Comparison of ENCODE assay signal across 8 mouse cellular contexts in genomic region chr12:91589847-91590690, GRCm38 (mm10). TPM values are rescaled to one million over a fixed set of nuclear protein-coding genes. Genes with fewer than 3 reads are reported as not detected.
DNase-seq lines count a peak whose midpoint lies in the region; ATAC-seq and TF ChIP-seq lines count a peak whose summit lies in the region.

Gene Gtf2a1, minus strand, starts transcription at chr12:91590487.

- H3K27me3 ChIP-seq in heart, embryonic 11.5 days (ENCODE audit: control insufficient read depth, insufficient read depth, low read length) = no peaks in the 10 kb centered on the region
- H3K27me3 ChIP-seq in kidney, embryonic 16.5 days (ENCODE audit: insufficient read depth, low read length) = no peaks in the 10 kb centered on the region
- no peaks in the 10 kb centered on the region for H3K27me3 ChIP-seq in liver, adult 2 months (ENCODE audit: control insufficient read depth, insufficient read depth, low read length)
- H3K27me3 ChIP-seq in myocyte (ENCODE audit: control insufficient read depth, insufficient read depth, insufficient read length) = no peaks in the 10 kb centered on the region
- H3K27me3 ChIP-seq in splenic B cell, adult 2 months (ENCODE audit: control insufficient read depth, insufficient read depth, low read length, poor library complexity, severe bottlenecking) = no peaks in the 10 kb centered on the region

- peak within 1 kb of the TSS; percentile 82 for H3K4me2 ChIP-seq in heart, embryonic 11.5 days
- H3K4me2 ChIP-seq in kidney, embryonic 16.5 days (replicated peaks; ENCODE audit: low read depth, low read length) = peak within 1 kb of the TSS; percentile 75
- peak within 1 kb of the TSS; percentile 99 for H3K4me2 ChIP-seq in myocyte (ENCODE audit: low read depth)

- peak within 1 kb of the TSS; percentile 100 for H3K9ac ChIP-seq in heart, embryonic 11.5 days (ENCODE audit: low read depth, low read length)
- peak within 1 kb of the TSS; percentile 100 for H3K9ac ChIP-seq in kidney, embryonic 16.5 days (replicated peaks; ENCODE audit: low read length)
- peak within 1 kb of the TSS; percentile 98 for H3K9ac ChIP-seq in liver, adult 2 months (ENCODE audit: low read depth, low read length)

- H3K36me3 ChIP-seq in heart, embryonic 11.5 days (ENCODE audit: control insufficient read depth, insufficient read depth, low read length) = peaks cover 4% of the 10 kb centered on the region
- peaks cover 8% of the 10 kb centered on the region for H3K36me3 ChIP-seq in kidney, embryonic 16.5 days (ENCODE audit: insufficient read depth, low read length)
- H3K36me3 ChIP-seq in liver, adult 2 months (ENCODE audit: control insufficient read depth, insufficient read depth, low read length) = peaks cover 3% of the 10 kb centered on the region; the same call in 1 of the 2 replicates
- peaks cover 9% of the 10 kb centered on the region for H3K36me3 ChIP-seq in myocyte (ENCODE audit: control insufficient read depth, insufficient read depth)
- H3K36me3 ChIP-seq in splenic B cell, adult 2 months (ENCODE audit: control insufficient read depth, insufficient read depth, low read length, poor library complexity, severe bottlenecking) = no peaks in the 10 kb centered on the region; the same call in 1 of the 2 replicates

- under 1% methylated on average over 60 of the region's 99 CpGs for WGBS in heart, embryonic 11.5 days (ENCODE audit: insufficient replicate concordance)
- under 1% methylated on average over 76 of the region's 99 CpGs for WGBS in kidney, embryonic 16.5 days
- under 1% methylated on average over 77 of the region's 99 CpGs for WGBS in liver, adult 2 months

- peak; percentile 77 for ATAC-seq in erythroblast, adult 5-6 weeks (replicated peaks; ENCODE audit: low FRiP score, poor library complexity, severe bottlenecking)
- ATAC-seq in heart, embryonic 11.5 days (replicated peaks; ENCODE audit: insufficient number of reproducible peaks, low FRiP score, low TSS enrichment) = peak; percentile 87
- peak; percentile 87 for ATAC-seq in kidney, embryonic 16.5 days (ENCODE audit: low FRiP score, low TSS enrichment)

- H3ac ChIP-seq in myocyte (ENCODE audit: control insufficient read depth, insufficient read length) = peak within 1 kb of the TSS; percentile 86

- H3K27ac ChIP-seq in heart, embryonic 11.5 days (ENCODE audit: low read depth, low read length) = peak within 1 kb of the TSS; percentile 100
- H3K27ac ChIP-seq in kidney, embryonic 16.5 days (ENCODE audit: low read length) = peak within 1 kb of the TSS; percentile 99
- H3K27ac ChIP-seq in liver, adult 2 months (replicated peaks; ENCODE audit: insufficient read depth, low read depth, low read length) = peak within 1 kb of the TSS; percentile 98

- peak; percentile 100 for TF ChIP-seq POLR2A in liver, adult 2 months (IDR thresholded peaks at IDR 0.05; ENCODE audit: extremely low read depth, insufficient read depth, low read length)
- peak; percentile 88 for TF ChIP-seq POLR2A in myocyte (IDR thresholded peaks at IDR 0.05; ENCODE audit: insufficient read length, low read depth)

- peaks cover 11% of the 10 kb centered on the region for H3K4me1 ChIP-seq in heart, embryonic 11.5 days (ENCODE audit: control insufficient read depth, insufficient read depth, low read length)
- peaks cover 18% of the 10 kb centered on the region for H3K4me1 ChIP-seq in kidney, embryonic 16.5 days (ENCODE audit: insufficient read depth, low read length)
- peaks cover 4% of the 10 kb centered on the region for H3K4me1 ChIP-seq in liver, adult 2 months (ENCODE audit: control insufficient read depth, insufficient read depth, low read length)

- no peaks in the 10 kb centered on the region for H3K9me3 ChIP-seq in heart, embryonic 11.5 days (replicated peaks; ENCODE audit: control insufficient read depth, low read length)
- H3K9me3 ChIP-seq in kidney, embryonic 16.5 days (ENCODE audit: low read length) = no peaks in the 10 kb centered on the region

- TF ChIP-seq CTCF in liver, adult 2 months (IDR thresholded peaks at IDR 0.05; ENCODE audit: low read depth, low read length) = no peak

- DNase-seq in B cell, adult 2 months = peak; percentile 96 to 97
- DNase-seq in brain, adult 2 months (ENCODE audit: low read depth, low spot score) = peak; percentile 97
- DNase-seq in liver, adult 2 months (ENCODE audit: extremely low read depth, low read depth, low spot score) = peak; percentile 92
- DNase-seq in splenic B cell, adult 2 months (ENCODE audit: low read depth, low spot score) = peak; percentile 97

- H3K79me2 ChIP-seq in liver, adult 2 months (ENCODE audit: control insufficient read depth, insufficient read depth, low read length) = no peaks in the 10 kb centered on the region; the same call in 1 of the 2 replicates
- peaks cover 17% of the 10 kb centered on the region for H3K79me2 ChIP-seq in myocyte (ENCODE audit: control insufficient read depth, insufficient read depth)

- peak within 1 kb of the TSS; percentile 90 for H3K4me3 ChIP-seq in heart, embryonic 11.5 days (ENCODE audit: low read depth, low read length)
- peak within 1 kb of the TSS; percentile 90 for H3K4me3 ChIP-seq in kidney, embryonic 16.5 days (ENCODE audit: low read length)
- peak within 1 kb of the TSS; percentile 95 for H3K4me3 ChIP-seq in liver, adult 2 months (ENCODE audit: insufficient read depth, low read depth, low read length)
- peak within 1 kb of the TSS; percentile 53 for H3K4me3 ChIP-seq in myocyte

TF ChIP-seq in myocyte, 11 proteins besides CTCF, POLR2A, EP300 and RAD21:
- TF ChIP-seq E2F4 (IDR thresholded peaks at IDR 0.05; ENCODE audit: insufficient read depth) (peak; percentile 66), MYOG (IDR thresholded peaks at IDR 0.05; ENCODE audit: control insufficient read depth in 1 of 3, insufficient read depth in 1 of 3, insufficient read length in 2 of 3, low read depth in 2 of 3) (no peak), CEBPB (IDR thresholded peaks at IDR 0.05; ENCODE audit: insufficient read depth, poor library complexity, severe bottlenecking) (no peak), REST (IDR thresholded peaks at IDR 0.05; ENCODE audit: insufficient read depth, insufficient read length) (peak; percentile 9), TCF3 (IDR thresholded peaks at IDR 0.05; ENCODE audit: insufficient read length, low read depth) (peak; percentile 43), USF1 (IDR thresholded peaks at IDR 0.05; ENCODE audit: low read depth) (peak; percentile 77), POLR2AphosphoS2 (IDR thresholded peaks at IDR 0.05; ENCODE audit: insufficient read length, low read depth) (peak; percentile 97), MYOD1 (IDR thresholded peaks at IDR 0.05; ENCODE audit: control insufficient read depth in 1 of 3, insufficient read length in 2 of 3, low read depth in 2 of 3) (peak in 1 of 3 experiments; percentile 46), TCF12 (IDR thresholded peaks at IDR 0.05; ENCODE audit: insufficient read depth, poor library complexity, severe bottlenecking) (no peak)

RNA-seq across cellular contexts. Expression of gene Gtf2a1, which starts in this region (rescaled TPM):
- total RNA-seq in erythroblast, adult 5-6 weeks (2015; ENCODE audit: low replicate concordance) = 18.0 and 23.2 TPM in 2 replicates
- 22.9 and 23.3 TPM in 2 replicates for total RNA-seq in erythroblast, adult 5-6 weeks (2017; ENCODE audit: low replicate concordance)
- 26.4 and 32.0 TPM in 2 replicates for polyA plus RNA-seq in heart, embryonic 11.5 days (2014; fragmentation: Nextera tagmentation; extraction: Ambion mirVana)
- polyA plus RNA-seq in kidney, embryonic 16.5 days (2015; fragmentation: Nextera tagmentation; extraction: Ambion mirVana) = 50.3 and 51.3 TPM in 2 replicates
- total RNA-seq in liver, adult 2 months (2014; rRNA removed) = 19.1 and 25.2 TPM in 2 replicates
- 8.7 and 9.7 TPM in 2 replicates for polyA plus RNA-seq in liver, adult 2 months (2012; rRNA removed)
- polyA plus RNA-seq in myocyte (2012; fragmentation: generic; extraction: Trizol) = 5.8 TPM

Comparison
In these comparisons a context has a peak if more than half of its experiments do, and no peak if none do; other contexts are left out.
1. Peak in every context shown above with its lines: DNase-seq, ATAC-seq, H3K4me3 ChIP-seq and H3K27ac ChIP-seq.